Mouse (Mus musculus) MN1 (cell line): ENCODE results near the gene Olfr1287.

Experiments used
- DNase-seq: peaks from one replicate; pipeline ENCODE4 v3.0.0-alpha.2; 2016; ENCODE audit warnings: low spot score

Olfr1287 gene

DNA sequence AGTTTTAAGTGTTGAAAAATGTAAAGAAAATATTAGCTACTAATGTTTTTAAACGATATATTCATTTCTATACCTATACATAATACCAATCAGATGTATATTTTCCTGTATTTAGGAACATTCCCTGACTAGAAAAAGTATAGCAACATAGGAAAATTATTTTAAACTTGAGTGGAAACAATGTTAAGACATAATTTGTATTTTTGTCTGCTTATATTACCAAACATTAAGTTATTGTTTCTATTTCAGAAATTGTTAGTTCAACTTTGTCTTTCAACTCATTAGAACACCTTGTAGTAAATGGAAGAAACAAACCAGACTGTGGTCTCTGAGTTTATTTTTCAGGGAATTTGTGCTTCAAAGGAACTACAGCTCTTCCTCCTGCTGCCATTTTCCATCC is at the start of gene Olfr1287:
Gene Olfr1287, plus strand, starts transcription at position 301 of the 400 bp plus-strand sequence.
- no peak for DNase-seq

GRCm38 (mm10) chr2:111422931-111423330 is 26.0 kb upstream of the Olfr1287 start, which contains the start of gene Olfr1286:
Gene Olfr1286, minus strand, starts transcription at chr2:111423115.
- no peak for DNase-seq

DNA sequence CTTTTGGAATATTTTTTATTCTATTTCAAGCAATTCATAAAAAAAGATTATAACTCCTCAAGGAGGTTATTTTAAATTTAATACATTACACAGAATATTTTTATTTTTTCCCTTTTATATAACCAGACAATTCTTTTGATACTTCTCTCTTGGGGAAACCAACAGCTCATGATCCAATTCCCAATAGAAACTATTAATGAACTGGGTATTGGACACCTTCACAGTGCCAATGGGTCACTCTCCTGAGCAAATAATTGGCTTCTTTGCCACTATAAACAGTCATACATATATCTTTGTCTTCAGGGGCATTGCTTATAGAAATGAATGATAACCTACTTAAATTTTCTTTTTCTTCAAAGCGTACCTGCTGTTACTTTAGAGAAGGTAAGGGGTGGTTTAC is 24.9 kb downstream of the Olfr1287 start, which contains the start of gene Olfr1288:
Gene Olfr1288, plus strand, starts transcription at position 301 of the 400 bp plus-strand sequence.
- no peak for DNase-seq

- no peak for DNase-seq
These were observed 31.6 kb downstream of the Olfr1287 start, which contains the start of gene Olfr1289 for GRCm38 (mm10) chr2:111480519-111480918. Gene Olfr1289, plus strand, starts transcription at chr2:111480819.

DNA sequence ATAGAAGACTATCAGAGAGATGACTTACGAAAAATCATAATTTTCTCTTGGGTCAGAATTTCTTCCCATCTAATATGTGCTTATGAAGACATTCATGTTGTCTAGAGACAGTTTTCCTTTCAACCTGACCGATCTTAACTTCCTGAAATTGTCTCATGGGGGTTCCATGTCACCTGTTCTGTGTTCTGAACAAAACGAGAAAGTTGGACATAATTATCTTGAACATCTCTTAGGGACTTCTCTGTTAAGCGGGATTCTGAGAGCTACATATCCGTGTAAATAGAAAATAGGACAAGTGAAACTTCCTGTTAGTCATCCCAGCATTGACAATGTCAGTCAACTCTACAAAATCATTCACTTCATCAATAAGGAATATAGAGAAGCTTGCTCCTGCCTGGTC is 44.8 kb downstream of the Olfr1287 start, which contains the start of gene Olfr1290:
Gene Olfr1290, minus strand, starts transcription at position 101 of the 400 bp plus-strand sequence.
- DNase-seq = no peak

DNA sequence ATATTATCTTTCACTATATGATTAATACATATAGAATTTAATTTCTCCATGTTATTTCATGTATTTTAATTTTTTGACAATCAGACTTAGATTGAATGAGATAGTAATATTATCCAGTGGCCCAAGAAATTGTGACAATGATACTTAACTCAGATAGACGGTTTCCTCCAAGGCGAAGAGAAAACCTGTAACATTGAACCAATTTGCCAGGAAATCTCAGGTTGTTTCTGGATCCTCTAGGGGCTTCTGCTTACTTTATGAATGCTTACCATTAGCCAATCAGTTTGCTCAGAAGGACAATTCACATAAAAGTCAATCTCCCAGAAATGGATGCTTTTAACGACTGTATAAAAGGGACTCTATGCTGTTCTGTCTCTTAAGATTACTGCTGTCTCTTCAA is 47.9 kb downstream of the Olfr1287 start, which contains the start of gene Olfr1291-ps1:
Gene Olfr1291-ps1, plus strand, starts transcription at position 301 of the 400 bp plus-strand sequence.
- no peak for DNase-seq
